In genomic region chr12:36713866-36714662, GRCm38 (mm10) we compare ENCODE assay signal across 8 mouse cellular contexts.
A peak's percentile ranks its signal among the peaks of the same experiment; 100 is the strongest.
DNase-seq lines count a peak whose midpoint lies in the region; ATAC-seq and TF ChIP-seq lines count a peak whose summit lies in the region.

No protein-coding gene starts in this region.

- no peaks in the 10 kb centered on the region for H3K9me3 ChIP-seq in ES-E14 (ENCODE audit: control insufficient read depth, insufficient read depth, low read depth, low read length)

- ATAC-seq in inflammation-experienced regulatory T-cells, adult 6 months = no peak

- DNase-seq in ES-E14 (ENCODE audit: low read depth, low spot score) = peak; percentile 35
- DNase-seq in adrenal gland, postnatal 25 days = peak; percentile 18
- peak; percentile 21 for DNase-seq in fibroblast of lung, adult 2 months (ENCODE audit: low read depth)
- peak; percentile 41 for DNase-seq in heart, postnatal 4 days
- peak; percentile 15 for DNase-seq in layer of hippocampus, adult 9-11 months
- DNase-seq in lung, postnatal 14 days = peak; percentile 43
- peak; percentile 14 for DNase-seq in right cerebral cortex, postnatal 25 days

- in situ Hi-C loops in ES-E14 (cut with MboI; ENCODE audit: low sequenced_read_pairs in 2 of 2, unreplicated experiment in 2 of 2) = no loop called here

- no peaks in the 10 kb centered on the region; a peak in 1 of 4 replicates for H3K4me1 ChIP-seq in ES-E14 (ENCODE audit: control insufficient read depth in 2 of 2, insufficient read depth in 2 of 2, low read length in 2 of 2, poor library complexity in 1 of 2)

- H3K4me3 ChIP-seq in ES-E14 (ENCODE audit: insufficient read depth in 1 of 2, low read depth in 1 of 2, low read length in 2 of 2, poor library complexity in 1 of 2, severe bottlenecking in 1 of 2) = peak overlapping the region in 1 of 2 experiments; percentile 16; a peak in 1 of 4 replicates

- H3K36me3 ChIP-seq in ES-E14 (ENCODE audit: control insufficient read depth, insufficient read depth, low read length, poor library complexity, severe bottlenecking) = no peaks in the 10 kb centered on the region

- no peak overlapping the region for H3K27ac ChIP-seq in ES-E14 (ENCODE audit: insufficient read depth, low read depth, low read length, poor library complexity, severe bottlenecking)

- no peak overlapping the region for H3K9ac ChIP-seq in ES-E14 (ENCODE audit: insufficient read depth, low read depth, low read length, poor library complexity, severe bottlenecking)

TF ChIP-seq in ES-E14, 5 proteins besides CTCF, POLR2A, EP300 and RAD21:
- TF ChIP-seq CHD2 (IDR thresholded peaks at IDR 0.05; ENCODE audit: low read depth, low read length) (no peak), ZNF384 (IDR thresholded peaks at IDR 0.05; ENCODE audit: low read depth, low read length) (peak; percentile 74)
